In genomic region chr3:79977656-79978450, GRCm38 (mm10) we compare ENCODE assay signal across 10 mouse cellular contexts.
A peak's percentile ranks its signal among the peaks of the same experiment; 100 is the strongest.
DNase-seq lines count a peak whose midpoint lies in the region; ATAC-seq lines count a peak whose summit lies in the region.
"Had no signal": no experiment of that assay in that cellular context is flagged by ENCODE, and none has a peak within 500 bp of the region (broad histone marks: within the 10 kb centered on the region; RNA-seq: fewer than 3 reads in every experiment).

No protein-coding gene starts in this region.

- peaks cover 37% of the 10 kb centered on the region for H3K4me1 ChIP-seq in heart, embryonic 12.5 days (replicated peaks)
- H3K4me1 ChIP-seq in lung, embryonic 15.5 days = peaks cover 24% of the 10 kb centered on the region

- H3K27me3 ChIP-seq in heart, embryonic 12.5 days (replicated peaks) = no peaks in the 10 kb centered on the region
- no peaks in the 10 kb centered on the region for H3K27me3 ChIP-seq in lung, embryonic 15.5 days

- no peaks in the 10 kb centered on the region for H3K36me3 ChIP-seq in heart, embryonic 12.5 days
- H3K36me3 ChIP-seq in lung, embryonic 15.5 days = no peaks in the 10 kb centered on the region
- H3K36me3 ChIP-seq: midbrain, embryonic 10.5 days had no signal

- no peak for ATAC-seq in heart, embryonic 12.5 days (ENCODE audit: insufficient number of reproducible peaks, low FRiP score)
- ATAC-seq in granulocyte monocyte progenitor cell, adult 5-6 weeks (replicated peaks; ENCODE audit: poor library complexity, severe bottlenecking) = peak; percentile 20; the same call in 1 of the 2 replicates
- peak; percentile 49; the same call in 1 of the 2 replicates for ATAC-seq in lung, embryonic 15.5 days (ENCODE audit: borderline replicate concordance, extremely low read depth, low FRiP score, low TSS enrichment)
- ATAC-seq: forebrain, embryonic 14.5 days had no signal

- no peak for DNase-seq in heart, postnatal 25 days (ENCODE audit: low spot score)
- peak; percentile 75 for DNase-seq in NIH3T3 (ENCODE audit: low read depth)
- DNase-seq in urinary bladder, postnatal 10 days (ENCODE audit: low spot score) = no peak
- no peak for DNase-seq in frontal cortex, postnatal 10 days (ENCODE audit: low spot score in 2 of 2)
- DNase-seq in gastrocnemius, adult 8-10 months (ENCODE audit: low spot score in 2 of 2) = no peak

- intact Hi-C loops in heart, postnatal 25 days (cut with DNase I) = loop anchor here (2.0 to 5.0 kb wide), 2 partner anchors 79 to 91 kb away; no protein-coding TSS in a partner anchor

- no peaks in the 10 kb centered on the region for H3K9me3 ChIP-seq in heart, embryonic 12.5 days (replicated peaks)
- no peaks in the 10 kb centered on the region for H3K9me3 ChIP-seq in lung, embryonic 15.5 days
- H3K9me3 ChIP-seq: midbrain, embryonic 10.5 days had no signal

- 52% methylated on average over 11 of the region's 11 CpGs for WGBS in heart, embryonic 12.5 days
- 45% methylated on average over 11 of the region's 11 CpGs for WGBS in lung, embryonic 15.5 days

- no peak overlapping the region for H3K4me2 ChIP-seq in heart, embryonic 12.5 days
- H3K4me2 ChIP-seq in lung, embryonic 15.5 days = no peak overlapping the region

- no peak overlapping the region for H3K9ac ChIP-seq in heart, embryonic 12.5 days
- H3K9ac ChIP-seq in lung, embryonic 15.5 days = no peak overlapping the region

- peak overlapping the region; percentile 85 for H3K27ac ChIP-seq in heart, embryonic 12.5 days (ENCODE audit: poor library complexity, severe bottlenecking)
- peak overlapping the region; percentile 59 for H3K27ac ChIP-seq in lung, embryonic 15.5 days
- H3K27ac ChIP-seq: midbrain, embryonic 10.5 days had no signal

- no peak overlapping the region for H3K4me3 ChIP-seq in heart, embryonic 12.5 days
- H3K4me3 ChIP-seq in lung, embryonic 15.5 days = no peak overlapping the region
- H3K4me3 ChIP-seq: midbrain, embryonic 10.5 days had no signal
